Mouse (Mus musculus) right cerebral cortex, postnatal 4 days (tissue): ENCODE measurements around the gene Cd8a.
"Not testable (repeated sequence)": the region's sequence is repeated elsewhere in the genome, so short reads cannot be mapped to it uniquely, and the experiment has no call there.

Experiments used
- DNase-seq: peaks from one replicate; pipeline ENCODE4 v3.0.0-alpha.2; 2022

Gene Cd8a

DNA sequence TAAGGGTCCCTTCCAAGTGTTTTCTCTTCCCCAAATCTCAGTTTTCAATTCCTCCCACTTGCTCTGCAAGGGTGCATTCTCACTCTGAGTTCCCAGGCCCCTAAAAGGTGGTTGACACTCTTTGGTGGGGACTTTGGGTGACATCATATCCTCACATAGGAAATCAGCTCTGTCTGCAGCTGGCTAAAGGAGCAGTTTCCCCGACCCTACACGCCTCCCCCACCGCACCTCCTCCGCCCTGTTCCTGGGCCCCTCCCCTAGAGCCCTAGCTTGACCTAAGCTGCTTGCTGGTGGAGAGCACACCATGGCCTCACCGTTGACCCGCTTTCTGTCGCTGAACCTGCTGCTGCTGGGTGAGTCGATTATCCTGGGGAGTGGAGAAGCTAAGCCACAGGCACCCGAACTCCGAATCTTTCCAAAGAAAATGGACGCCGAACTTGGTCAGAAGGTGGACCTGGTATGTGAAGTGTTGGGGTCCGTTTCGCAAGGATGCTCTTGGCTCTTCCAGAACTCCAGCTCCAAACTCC is at the start of gene Cd8a:
Gene Cd8a (plus strand): TSS at position 179 of the 527 bp plus-strand sequence.
- DNase-seq: no peak

GRCm38 (mm10) chr6:71324816-71325215 is 48.4 kb upstream of the Cd8a start:
- DNase-seq: no peak

GRCm38 (mm10) chr6:71329881-71330280 is 43.3 kb upstream of the Cd8a start:
- DNase-seq: no peak

DNA sequence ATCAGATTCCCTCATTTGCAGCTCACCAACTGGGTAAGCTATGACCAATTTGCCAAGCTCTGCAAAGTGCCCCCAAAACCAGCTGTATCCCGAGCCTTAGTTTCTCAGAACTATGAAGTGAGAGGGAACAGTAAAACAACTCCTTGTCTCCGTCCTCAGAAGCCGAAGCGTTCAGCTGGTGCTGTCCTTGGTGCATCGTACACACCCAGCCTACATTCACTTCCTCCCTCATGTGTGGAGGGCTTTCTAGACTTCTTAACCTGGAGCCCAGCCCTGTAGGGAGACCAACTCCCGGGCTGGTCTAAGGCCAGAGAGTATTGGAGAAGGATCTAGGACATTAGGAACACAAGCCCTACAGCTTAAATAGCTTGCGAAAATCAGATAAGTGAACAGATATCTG is 42.7 kb upstream of the Cd8a start:
- no peak for DNase-seq

DNA sequence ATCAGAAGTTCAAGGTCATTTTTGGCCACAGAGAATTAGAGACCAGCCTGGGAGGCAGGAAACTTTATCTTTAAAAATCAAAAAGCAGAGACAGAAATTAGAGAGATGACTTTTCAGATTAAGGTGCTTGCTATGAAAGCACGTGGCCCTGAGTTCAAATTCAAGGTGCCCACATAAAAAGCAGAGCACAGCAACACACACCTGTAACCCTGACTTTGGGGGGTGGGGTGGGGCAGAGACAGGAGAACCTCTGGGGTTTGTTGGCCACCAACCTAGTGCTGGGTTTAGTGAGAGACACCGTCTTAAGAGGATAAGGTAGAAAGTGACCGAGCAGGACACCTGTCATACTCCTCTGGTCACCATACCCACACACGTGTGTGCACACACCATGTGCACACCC is 41.7 kb upstream of the Cd8a start:
- DNase-seq: not testable (repeated sequence)

DNA sequence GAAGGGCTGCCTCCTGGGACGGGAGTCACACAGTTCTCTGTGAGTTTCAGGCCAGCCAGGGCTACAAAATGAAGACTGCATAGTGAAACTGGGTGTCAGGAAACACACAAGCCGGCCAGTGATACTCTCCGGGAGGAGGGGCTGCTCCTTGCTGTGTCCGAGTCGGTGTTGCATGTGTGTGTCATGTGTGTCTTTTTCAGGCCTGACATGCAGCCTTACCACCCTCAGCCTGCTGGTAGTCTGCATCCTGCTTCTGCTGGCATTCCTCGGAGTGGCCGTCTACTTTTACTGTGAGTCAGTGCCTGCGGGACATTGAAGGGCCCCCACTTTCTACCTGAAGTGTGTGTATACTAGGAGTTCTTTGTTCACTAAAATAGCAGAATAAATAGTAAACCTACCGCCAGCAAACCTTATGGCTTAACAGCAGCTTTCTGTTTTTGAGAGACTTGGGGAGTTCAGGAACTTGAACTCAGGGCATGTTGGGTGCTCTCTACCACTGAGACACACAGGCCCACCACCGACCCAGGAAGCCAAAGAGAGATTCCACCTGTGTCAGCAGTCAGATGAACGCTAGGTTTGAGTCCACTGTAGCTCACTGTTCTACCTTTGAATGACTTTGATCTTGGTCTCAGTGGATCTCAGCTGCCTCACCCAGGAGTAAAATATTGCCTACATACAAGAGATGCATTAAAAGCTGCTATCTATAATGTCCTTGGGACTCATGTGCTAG is 40.8 kb upstream of the Cd8a start:
- DNase-seq: no peak

GRCm38 (mm10) chr6:71333031-71333430 is 40.2 kb upstream of the Cd8a start:
- DNase-seq: no peak

DNA sequence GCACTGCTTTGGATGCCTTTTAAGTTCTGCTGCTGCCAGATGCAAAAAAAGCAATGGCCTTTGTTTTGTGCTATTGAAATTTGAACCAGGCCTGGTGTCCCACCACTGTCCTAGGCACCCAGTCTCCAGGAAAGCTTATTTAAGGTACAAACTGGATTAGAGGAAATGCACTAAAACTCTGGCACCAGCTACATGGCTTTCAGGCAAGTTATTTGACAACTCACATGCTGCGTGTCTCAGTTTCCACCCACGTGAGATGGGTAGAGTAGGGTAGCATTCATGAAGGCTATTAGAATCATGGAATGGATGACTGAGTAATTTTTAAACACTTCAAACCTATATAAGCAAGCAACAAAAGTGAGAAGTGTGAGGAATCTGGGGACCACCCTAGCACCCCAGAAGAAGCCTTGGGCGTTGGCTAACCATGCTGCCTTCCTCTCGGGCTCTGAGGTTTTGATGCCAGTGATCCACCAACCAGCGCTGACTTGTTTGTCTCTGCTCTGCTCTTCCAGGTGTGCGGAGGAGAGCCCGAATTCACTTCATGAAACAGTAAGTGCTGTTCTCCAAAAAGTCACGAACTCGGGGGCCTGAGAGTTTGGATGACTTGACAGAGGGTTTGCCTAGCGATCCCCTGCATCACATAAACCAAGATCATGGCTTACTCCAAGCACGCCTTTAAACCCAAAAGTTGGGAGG is 39.5 kb upstream of the Cd8a start:
- DNase-seq: no peak

- no peak for DNase-seq
Measured at GRCm38 (mm10) chr6:71337666-71338065, 35.6 kb upstream of the Cd8a start.

DNA sequence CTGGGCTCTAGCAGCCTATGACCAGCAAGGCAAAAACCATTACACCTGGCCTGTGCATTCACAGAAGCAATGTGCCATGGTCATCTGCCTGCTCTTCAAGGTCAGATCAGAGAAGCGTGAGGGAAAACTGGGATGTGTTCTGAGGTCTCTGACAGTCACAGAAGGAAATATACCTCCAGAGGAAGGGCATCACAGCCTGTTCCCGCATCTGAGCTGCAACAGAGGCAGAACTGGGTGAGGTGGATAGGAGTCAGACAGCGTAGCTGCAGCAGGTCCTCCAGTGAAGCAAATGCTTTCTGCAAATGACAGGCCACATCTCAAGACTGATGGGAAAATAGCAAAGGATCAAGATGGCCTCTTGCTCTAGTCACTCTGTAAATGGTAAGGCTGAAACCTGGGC is 34.3 kb upstream of the Cd8a start:
- no peak for DNase-seq

- no peak for DNase-seq
Measured at GRCm38 (mm10) chr6:71339351-71339750, 33.9 kb upstream of the Cd8a start.

DNA sequence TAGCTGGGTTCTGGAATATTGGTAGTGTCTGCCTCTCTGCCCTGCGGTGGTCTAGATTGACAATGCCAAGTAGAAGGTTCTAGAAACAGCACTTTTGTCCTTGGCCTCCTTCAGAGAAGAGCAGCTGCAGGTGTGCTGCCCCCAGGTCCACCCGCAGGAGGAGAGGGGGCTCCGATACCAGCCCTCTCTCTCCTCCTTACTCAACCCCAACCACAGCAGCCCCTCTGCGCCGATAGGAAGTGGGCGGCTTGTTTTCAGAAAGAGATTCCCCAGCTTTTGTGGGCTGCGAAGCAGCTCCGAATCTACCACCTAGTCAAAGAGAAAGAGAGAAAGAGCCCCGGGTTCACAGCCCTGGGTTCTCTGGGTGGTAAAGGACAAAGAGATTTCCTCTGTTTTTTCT is 32.0 kb upstream of the Cd8a start:
- no peak for DNase-seq

DNA sequence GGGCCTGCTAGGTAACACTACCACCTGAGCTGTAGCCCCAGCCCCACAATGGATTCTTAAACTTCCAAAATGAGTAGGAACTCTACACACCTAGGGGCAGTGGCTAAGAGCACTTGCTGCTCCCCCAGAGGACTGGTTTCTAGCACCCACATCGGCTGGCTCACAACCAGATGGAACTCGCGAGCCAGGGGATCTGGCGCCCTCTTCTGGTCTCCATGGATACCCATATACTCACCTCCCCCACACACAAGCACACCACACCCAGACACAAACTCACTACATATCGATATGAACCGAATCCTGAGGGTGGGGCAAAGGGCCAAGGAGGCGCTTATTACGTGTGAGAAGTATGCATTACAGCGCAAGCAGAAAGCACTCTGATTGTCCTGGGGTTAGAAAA is 25.2 kb upstream of the Cd8a start:
- DNase-seq: no peak

- DNase-seq: no peak
Measured at GRCm38 (mm10) chr6:71351201-71351600, 22.0 kb upstream of the Cd8a start.

DNA sequence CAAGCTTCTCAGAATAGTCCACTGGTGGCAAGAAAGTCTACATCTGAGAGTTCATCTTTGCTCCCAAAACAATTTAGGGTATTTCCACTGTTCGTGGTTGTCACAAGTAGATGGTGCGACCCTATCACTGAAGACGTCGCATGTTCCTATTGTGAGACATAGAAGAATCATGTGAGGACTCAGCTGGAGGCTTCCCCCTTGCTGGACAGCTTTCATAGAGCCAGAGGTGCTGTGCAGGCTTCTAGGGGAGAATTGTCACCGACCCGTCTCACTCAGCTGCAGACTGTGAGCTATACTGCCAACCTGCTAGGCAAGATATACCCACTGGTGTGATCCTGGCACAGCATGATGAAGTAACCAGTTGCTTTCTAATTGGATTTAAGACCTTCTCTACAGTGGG is 21.0 kb upstream of the Cd8a start:
- DNase-seq: no peak

DNA sequence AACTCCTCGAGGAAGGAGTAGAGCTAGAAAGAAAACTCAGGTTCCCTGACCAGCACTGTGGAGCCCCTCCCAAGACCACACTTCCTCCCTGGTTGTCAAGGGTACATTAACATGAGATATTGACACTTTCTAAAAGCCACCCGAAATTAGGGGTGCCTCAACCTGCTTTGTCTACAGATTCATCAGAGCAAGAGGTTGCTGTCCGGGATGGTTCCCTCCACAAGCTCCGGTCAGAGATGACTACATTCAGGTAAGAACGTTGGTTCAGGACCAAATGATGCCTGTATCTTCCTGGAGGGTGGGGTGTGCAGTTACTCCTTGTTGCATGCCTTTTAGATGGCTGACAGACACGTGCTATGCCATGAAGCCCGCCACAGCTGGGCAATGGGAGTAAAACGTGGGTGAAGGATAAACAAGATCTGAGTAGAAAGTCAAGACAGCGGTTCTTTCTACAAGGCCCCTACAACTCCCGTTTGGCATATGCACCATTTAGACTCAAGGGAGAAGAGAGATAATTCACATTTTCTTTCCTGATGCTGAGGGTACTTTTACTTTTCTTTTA is 20.3 kb upstream of the Cd8a start:
- DNase-seq: no peak

DNA sequence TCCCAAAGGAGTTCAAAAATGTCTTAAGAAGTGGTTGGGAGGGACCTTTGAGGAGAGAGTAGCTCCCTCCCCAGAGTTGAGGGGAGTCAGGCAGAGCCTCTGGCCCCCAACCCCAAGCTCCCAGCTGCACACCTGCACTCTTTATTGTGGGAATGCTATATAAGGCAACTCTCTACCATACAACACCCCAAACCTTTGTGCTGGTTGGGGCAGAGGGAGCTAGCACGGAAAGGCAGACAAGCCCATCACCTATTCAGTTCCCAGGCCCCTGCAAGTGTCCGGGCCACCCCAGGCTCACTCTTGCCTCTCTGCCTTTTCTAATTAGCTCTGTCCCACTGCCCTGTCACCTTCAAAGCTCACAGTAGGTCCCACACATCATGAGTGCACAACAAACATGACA is 19.5 kb upstream of the Cd8a start:
- DNase-seq: no peak

DNA sequence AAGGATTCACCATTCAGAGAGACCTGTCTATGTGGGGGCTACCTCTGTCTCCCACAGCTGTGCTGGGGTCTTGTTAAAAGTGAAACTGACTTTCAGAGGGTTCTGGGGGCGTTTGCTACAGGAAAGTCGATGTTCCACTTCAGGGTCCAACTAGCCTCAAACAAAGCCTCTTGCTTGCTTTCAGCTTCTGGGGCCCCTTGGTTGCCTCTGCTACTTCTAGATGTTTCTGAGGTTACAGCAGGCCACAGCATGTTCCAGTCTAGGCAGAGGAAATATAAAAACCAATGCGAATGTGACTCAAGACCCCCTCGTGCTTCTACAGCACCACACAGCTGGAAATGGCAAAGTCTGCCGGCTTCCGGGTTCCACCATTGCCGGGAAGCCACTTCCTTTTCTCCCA is 15.7 kb upstream of the Cd8a start:
- no peak for DNase-seq

- DNase-seq: no peak
Measured at GRCm38 (mm10) chr6:71360221-71360620, 13.0 kb upstream of the Cd8a start.

- no peak for DNase-seq
Measured at GRCm38 (mm10) chr6:71360751-71361150, 12.5 kb upstream of the Cd8a start.

DNA sequence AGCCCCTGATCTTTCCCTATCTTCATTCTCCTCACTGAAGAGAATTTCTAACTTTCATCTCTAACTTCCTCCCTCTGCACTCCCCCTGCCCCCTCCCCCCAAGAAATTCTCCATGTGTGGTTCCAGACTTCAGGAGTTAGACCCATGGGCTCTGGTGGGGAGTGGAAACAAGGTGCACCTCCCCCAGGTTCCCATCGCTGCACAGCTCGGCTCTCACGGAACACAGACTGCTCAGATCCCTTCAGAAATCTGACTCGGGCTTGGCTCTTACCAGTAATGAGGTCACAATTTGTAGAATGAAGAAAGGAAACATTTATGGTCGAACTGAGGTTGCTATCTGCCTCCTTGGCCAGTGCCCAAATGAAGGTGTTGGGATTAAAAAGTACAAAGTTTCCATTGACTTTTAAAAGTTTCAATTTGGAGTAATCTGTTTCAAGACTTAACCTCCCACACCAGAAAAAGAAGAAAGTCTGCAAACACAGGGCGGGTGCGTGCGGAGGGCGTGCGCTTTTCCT is 12.0 kb upstream of the Cd8a start:
- DNase-seq: no peak

GRCm38 (mm10) chr6:71363995-71364394 is 9.2 kb upstream of the Cd8a start:
- DNase-seq: no peak

- DNase-seq: no peak
Measured at GRCm38 (mm10) chr6:71369416-71369815, 3.8 kb upstream of the Cd8a start.

GRCm38 (mm10) chr6:71371085-71371605 is 2.1 kb upstream of the Cd8a start:
- no peak for DNase-seq
